Mouse (Mus musculus): ENCODE data around the gene Tcam1. TPM values are rescaled to one million over a fixed set of nuclear protein-coding genes. Genes with fewer than 3 reads are reported as not detected.

The Tcam1 gene
- polyA plus RNA-seq, 1 experiment from 2014 or later, result 0.41 TPM

DNA sequence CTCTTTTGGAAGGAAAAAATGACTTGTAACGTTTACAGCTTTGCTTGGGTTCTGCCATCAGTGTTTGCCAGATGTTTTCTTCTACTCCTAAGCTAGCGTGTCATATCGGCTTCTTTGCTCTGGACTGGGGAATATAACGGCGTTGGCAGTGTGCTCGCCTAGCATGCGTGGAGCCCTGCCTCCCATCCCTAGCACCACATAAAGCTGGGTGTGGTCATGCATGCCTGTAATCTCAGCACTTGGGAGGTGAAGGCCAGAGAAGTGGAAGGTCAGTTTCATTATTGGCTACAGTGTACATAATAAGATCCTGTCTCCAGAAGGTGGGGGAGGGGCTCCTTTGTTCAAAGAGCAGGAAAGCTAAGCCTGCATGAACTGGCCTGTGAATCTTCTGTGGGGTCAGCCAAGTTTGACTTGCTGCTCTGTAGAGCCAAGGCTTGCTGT, 1.5 kb upstream of the Tcam1 start:
- Histone ChIP-seq H3K4me1 (peaks cover 51% of the 10 kb centered on the region), H3K27ac (peak overlapping the region; percentile 97), H3K4me3 (no peak overlapping the region), H3K36me3 (0 out of 2 replicates have a peak, but pooled peaks cover 4% of the 10 kb centered on the region), H3K9me3 (no peaks in the 10 kb centered on the region), H3K9ac (no peak overlapping the region), H3K27me3 (no peaks in the 10 kb centered on the region), H3K4me2 (no peak overlapping the region)
- ATAC-seq (ENCODE audit: insufficient number of reproducible peaks, low FRiP score, low TSS enrichment, low read depth), result 0 out of 2 replicates have a peak, but pooled peaks have one; percentile 30
- WGBS, result 43% methylated on average over 7 of the region's 7 CpGs

DNA sequence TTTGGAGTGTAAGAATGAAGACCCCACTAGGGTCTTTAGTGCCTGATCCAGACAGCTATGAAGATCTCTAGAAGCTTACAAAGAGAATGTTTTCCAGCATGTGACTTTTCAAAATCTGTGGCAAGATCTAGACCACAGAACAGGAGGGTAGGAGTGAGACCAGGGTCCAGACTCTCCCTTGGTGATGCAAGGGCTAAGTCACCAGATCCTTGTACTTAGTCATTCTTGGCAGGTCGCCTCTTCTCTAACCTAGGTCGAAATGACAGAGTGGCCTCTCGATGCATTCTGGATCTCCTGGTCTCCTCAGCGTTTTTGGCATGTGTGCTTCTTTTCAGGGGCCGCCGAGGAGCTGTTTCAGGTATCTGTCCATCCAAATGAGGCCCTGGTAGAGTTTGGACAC, 6.0 kb downstream of the Tcam1 start:
- WGBS, result 79% methylated on average over 6 of the region's 6 CpGs
- Histone ChIP-seq H3K4me1 (peaks cover 14% of the 10 kb centered on the region), H3K9ac (no peak overlapping the region), H3K27me3 (no peaks in the 10 kb centered on the region), H3K4me2 (no peak overlapping the region), H3K36me3 (no peaks in the 10 kb centered on the region), H3K4me3 (no peak overlapping the region), H3K27ac (no peak overlapping the region), H3K9me3 (no peaks in the 10 kb centered on the region)
- ATAC-seq (ENCODE audit: insufficient number of reproducible peaks, low FRiP score, low TSS enrichment, low read depth), result no peak

DNA sequence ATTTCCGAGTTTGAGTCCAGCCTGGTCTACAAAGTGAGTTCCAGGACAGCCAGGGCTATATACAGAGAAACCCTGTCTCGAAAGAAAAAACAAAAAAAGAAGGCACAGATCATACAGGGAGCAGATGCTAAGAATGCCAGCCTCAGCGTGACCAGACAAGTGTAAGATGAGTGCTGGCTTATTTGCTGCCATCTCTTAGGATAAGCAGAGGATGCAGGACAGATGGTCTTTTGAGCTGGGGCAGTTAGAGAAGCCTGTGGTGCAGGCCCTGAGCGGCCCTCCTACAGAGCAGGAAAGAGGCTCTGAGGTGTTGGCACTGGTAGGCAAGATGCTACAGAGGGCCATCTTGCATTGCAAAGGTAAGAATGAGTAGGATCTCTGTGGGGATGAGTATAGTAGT, 6.9 kb downstream of the Tcam1 start:
- no peak overlapping the region for H3K27ac ChIP-seq
- H3K9me3 ChIP-seq, result no peaks in the 10 kb centered on the region
- no peak for ATAC-seq (ENCODE audit: insufficient number of reproducible peaks, low FRiP score, low TSS enrichment, low read depth)

DNA sequence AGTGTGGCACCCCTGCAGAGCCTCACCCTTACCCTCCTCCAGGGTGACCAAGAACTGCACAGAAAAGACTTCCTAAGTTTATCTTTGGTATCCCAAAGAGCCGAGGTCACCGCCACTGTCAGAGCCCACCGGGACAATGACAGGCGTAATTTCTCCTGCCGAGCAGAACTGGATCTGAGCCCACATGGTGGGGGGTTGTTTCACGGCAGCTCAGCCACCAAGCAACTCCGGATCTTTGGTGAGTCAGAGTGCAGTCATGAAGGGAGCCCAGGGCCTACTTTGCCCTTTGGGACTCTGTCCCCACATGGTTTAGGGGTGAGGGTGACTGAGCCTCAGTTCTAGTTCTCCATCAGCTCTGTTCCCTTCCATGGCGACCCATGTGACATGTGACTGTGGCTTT, 7.7 kb downstream of the Tcam1 start:
- 72% methylated on average over 8 of the region's 8 CpGs for WGBS
- H3K9ac ChIP-seq, result no peak overlapping the region
- H3K4me3 ChIP-seq, result no peak overlapping the region
- H3K4me1 ChIP-seq, result peaks cover 19% of the 10 kb centered on the region
- no peaks in the 10 kb centered on the region for H3K9me3 ChIP-seq
- H3K27ac ChIP-seq, result no peak overlapping the region
- no peak for ATAC-seq (ENCODE audit: insufficient number of reproducible peaks, low FRiP score, low TSS enrichment, low read depth)
- no peak overlapping the region for H3K4me2 ChIP-seq
- no peaks in the 10 kb centered on the region for H3K36me3 ChIP-seq
- H3K27me3 ChIP-seq, result no peaks in the 10 kb centered on the region

More for the DNA sequence above, 6.9 kb downstream of the Tcam1 start:
- WGBS, result 72% methylated on average over 4 of the region's 4 CpGs
- no peak overlapping the region for H3K4me2 ChIP-seq
- no peak overlapping the region for H3K4me3 ChIP-seq
- no peaks in the 10 kb centered on the region for H3K36me3 ChIP-seq
- H3K4me1 ChIP-seq, result peaks cover 19% of the 10 kb centered on the region
- H3K9ac ChIP-seq, result no peak overlapping the region
- no peaks in the 10 kb centered on the region for H3K27me3 ChIP-seq

DNA sequence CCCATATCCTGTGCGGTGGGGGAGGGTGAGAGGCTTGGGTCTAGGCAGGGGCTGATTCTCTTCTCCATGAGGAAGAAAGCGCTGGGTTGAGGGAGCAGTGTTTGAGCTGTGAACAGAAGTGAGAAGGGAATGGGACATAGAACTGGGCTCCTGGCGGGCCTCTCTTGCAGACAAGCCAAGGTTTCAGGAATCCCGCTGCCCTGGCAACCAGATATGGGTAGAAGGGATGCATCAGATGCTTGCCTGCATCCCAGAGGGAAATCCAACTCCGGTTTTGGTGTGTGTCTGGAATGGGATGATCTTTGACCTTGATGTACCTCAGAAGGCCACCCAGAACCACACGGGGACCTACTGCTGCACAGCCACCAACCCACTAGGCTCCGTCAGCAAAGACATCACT, 9.7 kb downstream of the Tcam1 start:
- 90% methylated on average over 7 of the region's 7 CpGs for WGBS
- Histone ChIP-seq H3K27me3 (no peaks in the 10 kb centered on the region), H3K36me3 (no peaks in the 10 kb centered on the region), H3K9ac (no peak overlapping the region), H3K9me3 (no peaks in the 10 kb centered on the region), H3K4me2 (no peak overlapping the region), H3K4me1 (peaks cover 19% of the 10 kb centered on the region), H3K4me3 (no peak overlapping the region), H3K27ac (peak overlapping the region; percentile 80)
- no peak for ATAC-seq (ENCODE audit: insufficient number of reproducible peaks, low FRiP score, low TSS enrichment, low read depth)

DNA sequence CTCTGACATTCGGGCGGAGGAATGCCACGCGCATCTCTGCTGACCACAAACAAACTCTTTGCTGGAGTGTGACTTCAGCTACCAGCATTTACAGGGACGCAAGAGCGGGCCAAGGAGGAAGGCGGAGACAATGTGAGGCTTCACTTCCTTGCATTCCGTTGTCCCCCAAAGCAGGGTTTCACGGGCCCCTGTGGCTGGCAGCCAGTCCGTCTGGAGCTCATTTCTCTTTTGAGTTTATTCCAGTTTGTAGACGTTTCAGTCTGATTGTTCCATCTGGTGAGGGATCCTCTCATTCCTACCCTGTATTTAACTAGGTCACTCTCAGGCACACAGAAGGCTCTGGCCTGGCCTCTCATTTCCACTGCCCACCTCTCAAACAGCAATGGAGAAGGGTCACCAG, 10.5 kb downstream of the Tcam1 start:
- ATAC-seq (ENCODE audit: insufficient number of reproducible peaks, low FRiP score, low TSS enrichment, low read depth), result no peak
- no peaks in the 10 kb centered on the region for H3K36me3 ChIP-seq
- no peak overlapping the region for H3K4me2 ChIP-seq
- H3K27me3 ChIP-seq, result no peaks in the 10 kb centered on the region
- H3K9ac ChIP-seq, result no peak overlapping the region
- H3K4me3 ChIP-seq, result no peak overlapping the region
- H3K9me3 ChIP-seq, result no peaks in the 10 kb centered on the region
- H3K4me1 ChIP-seq, result peaks cover 19% of the 10 kb centered on the region
- 31% methylated on average over 11 of the region's 11 CpGs for WGBS
- H3K27ac ChIP-seq, result peak overlapping the region; percentile 80

DNA sequence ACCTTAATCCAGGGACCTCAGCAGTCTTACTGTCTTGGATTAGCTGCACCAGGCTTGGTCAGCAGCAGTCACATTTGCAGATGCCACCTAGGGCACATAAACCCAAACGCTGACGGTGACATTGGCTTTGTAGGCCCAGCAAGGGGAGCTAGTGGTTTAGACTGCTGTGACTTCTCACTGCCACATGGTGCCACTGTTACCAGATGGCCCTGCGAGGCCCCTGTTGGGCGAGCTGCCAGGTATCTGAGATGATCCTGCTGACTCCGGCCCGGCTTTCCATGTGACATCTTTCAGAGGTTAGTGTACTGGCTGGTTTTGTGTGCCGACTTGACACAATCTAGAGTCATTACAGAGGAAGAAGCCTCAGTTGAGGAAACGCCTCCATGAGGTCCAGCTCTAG, 12.9 kb downstream of the Tcam1 start:
- Histone ChIP-seq H3K4me2 (no peak overlapping the region), H3K9me3 (no peaks in the 10 kb centered on the region), H3K4me3 (no peak overlapping the region), H3K27ac (no peak overlapping the region), H3K27me3 (no peaks in the 10 kb centered on the region), H3K9ac (no peak overlapping the region), H3K36me3 (no peaks in the 10 kb centered on the region), H3K4me1 (peaks cover 19% of the 10 kb centered on the region)
- WGBS, result 53% methylated on average over 8 of the region's 8 CpGs
- no peak for ATAC-seq (ENCODE audit: insufficient number of reproducible peaks, low FRiP score, low TSS enrichment, low read depth)

DNA sequence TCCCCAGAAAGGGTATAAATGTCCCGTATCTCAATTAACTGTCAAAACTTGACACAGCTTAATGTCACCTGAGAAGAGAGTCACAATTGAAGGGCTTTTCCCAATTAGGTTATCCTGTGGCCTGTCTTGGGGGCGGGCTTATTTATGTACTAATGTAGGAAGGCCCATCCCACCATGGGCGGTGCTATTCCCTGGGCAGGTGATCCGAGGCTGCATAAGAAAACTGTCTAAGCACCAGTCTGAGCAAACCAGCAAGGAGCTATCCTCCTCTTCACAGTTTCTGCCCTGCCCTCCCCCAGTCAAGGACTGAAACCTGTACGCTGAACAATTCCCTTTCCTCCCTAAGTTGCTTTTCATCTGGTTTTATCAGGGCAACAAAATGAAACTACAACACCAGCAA, 13.9 kb downstream of the Tcam1 start:
- Histone ChIP-seq H3K4me3 (no peak overlapping the region), H3K27me3 (no peaks in the 10 kb centered on the region), H3K9me3 (no peaks in the 10 kb centered on the region), H3K4me1 (peaks cover 19% of the 10 kb centered on the region), H3K27ac (no peak overlapping the region), H3K36me3 (no peaks in the 10 kb centered on the region), H3K4me2 (no peak overlapping the region), H3K9ac (no peak overlapping the region)
- no peak for ATAC-seq (ENCODE audit: insufficient number of reproducible peaks, low FRiP score, low TSS enrichment, low read depth)
- WGBS, result 86% methylated on average over 5 of the region's 5 CpGs

DNA sequence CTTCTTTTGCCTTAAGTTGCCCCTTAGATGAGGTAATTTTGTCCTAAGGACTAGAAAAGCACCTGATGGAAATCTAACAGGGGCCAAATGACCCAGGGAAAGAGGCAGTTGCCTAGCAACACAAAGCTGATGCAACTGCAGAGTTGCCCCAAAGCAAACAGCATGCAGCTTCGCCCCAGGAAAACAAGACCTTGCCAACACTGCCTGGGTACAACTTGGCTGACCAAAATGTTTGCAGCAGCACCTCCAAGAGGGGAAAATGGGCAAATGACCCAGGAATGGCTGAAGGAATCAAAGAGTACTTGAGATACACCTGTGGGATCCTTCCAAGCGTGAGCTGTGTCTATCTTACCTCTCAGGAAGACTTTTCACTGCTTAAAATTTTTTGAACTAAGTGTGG, 15.4 kb downstream of the Tcam1 start:
- peaks cover 11% of the 10 kb centered on the region; the same call in 1 of the 2 replicates for H3K4me1 ChIP-seq
- H3K27ac ChIP-seq, result no peak overlapping the region
- ATAC-seq (ENCODE audit: insufficient number of reproducible peaks, low FRiP score, low TSS enrichment, low read depth), result no peak
- no peak overlapping the region for H3K4me3 ChIP-seq
- H3K27me3 ChIP-seq, result no peaks in the 10 kb centered on the region
- H3K36me3 ChIP-seq, result no peaks in the 10 kb centered on the region
- 89% methylated on average over 2 of the region's 2 CpGs for WGBS
- H3K9me3 ChIP-seq, result no peaks in the 10 kb centered on the region
- no peak overlapping the region for H3K9ac ChIP-seq
- no peak overlapping the region for H3K4me2 ChIP-seq

DNA sequence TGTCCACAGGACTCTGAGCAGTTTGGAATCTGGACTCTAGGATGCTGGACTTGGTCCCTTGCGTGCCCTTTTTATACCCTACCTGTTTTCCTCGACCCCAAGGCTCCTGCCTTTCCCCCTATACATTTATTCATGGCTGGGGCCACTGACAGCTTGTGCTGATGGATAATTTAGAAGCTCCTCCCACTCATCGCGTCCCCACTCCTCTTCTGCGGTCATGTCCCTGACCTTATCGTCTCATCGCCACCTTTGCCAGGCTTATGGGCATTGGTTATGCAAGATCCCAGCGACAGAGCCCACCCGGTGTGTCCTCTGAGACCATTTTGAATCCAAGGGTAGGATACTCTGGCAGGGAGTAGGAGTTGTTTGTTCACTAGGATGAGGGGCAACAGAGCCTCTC, 25.3 kb downstream of the Tcam1 start, which contains the start of gene Gh:
Gene Gh, minus strand, starts transcription at position 101 of the 400 bp plus-strand sequence.
- Histone ChIP-seq H3K9me3 (no peaks in the 10 kb centered on the region), H3K36me3 (no peaks in the 10 kb centered on the region), H3K27ac (no peak within 1 kb of the TSS), H3K9ac (no peak within 1 kb of the TSS), H3K4me1 (no peaks in the 10 kb centered on the region), H3K4me3 (no peak within 1 kb of the TSS), H3K27me3 (no peaks in the 10 kb centered on the region), H3K4me2 (no peak within 1 kb of the TSS)
- WGBS, result 74% methylated on average over 9 of the region's 9 CpGs
- no peak for ATAC-seq (ENCODE audit: insufficient number of reproducible peaks, low FRiP score, low TSS enrichment, low read depth)

DNA sequence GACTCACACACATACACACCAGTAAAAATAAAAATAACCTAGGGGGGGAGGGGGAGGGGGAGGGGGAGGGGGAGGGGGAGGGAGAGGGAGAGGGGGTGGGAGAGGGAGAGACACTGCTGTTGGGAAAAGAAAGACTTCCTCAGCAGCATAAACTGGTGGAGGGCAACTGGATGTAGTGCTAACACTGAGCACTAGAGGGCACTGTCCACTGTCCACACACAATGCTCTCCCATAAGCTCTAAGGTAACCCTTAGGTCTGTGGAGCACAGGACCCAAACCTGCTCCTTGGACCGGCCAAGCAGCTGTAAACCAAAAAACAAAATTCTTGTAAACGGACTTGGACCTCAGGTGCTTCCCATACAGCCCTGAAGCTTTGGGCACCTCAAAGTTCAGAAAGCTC, 26.2 kb downstream of the Tcam1 start:
- ATAC-seq (ENCODE audit: insufficient number of reproducible peaks, low FRiP score, low TSS enrichment, low read depth), result no peak
- Histone ChIP-seq H3K27me3 (no peaks in the 10 kb centered on the region), H3K4me2 (no peak overlapping the region), H3K27ac (no peak overlapping the region), H3K9me3 (no peaks in the 10 kb centered on the region), H3K4me1 (no peaks in the 10 kb centered on the region), H3K36me3 (no peaks in the 10 kb centered on the region), H3K9ac (no peak overlapping the region), H3K4me3 (no peak overlapping the region)
- 10% methylated on average over 2 of the region's 2 CpGs for WGBS

DNA sequence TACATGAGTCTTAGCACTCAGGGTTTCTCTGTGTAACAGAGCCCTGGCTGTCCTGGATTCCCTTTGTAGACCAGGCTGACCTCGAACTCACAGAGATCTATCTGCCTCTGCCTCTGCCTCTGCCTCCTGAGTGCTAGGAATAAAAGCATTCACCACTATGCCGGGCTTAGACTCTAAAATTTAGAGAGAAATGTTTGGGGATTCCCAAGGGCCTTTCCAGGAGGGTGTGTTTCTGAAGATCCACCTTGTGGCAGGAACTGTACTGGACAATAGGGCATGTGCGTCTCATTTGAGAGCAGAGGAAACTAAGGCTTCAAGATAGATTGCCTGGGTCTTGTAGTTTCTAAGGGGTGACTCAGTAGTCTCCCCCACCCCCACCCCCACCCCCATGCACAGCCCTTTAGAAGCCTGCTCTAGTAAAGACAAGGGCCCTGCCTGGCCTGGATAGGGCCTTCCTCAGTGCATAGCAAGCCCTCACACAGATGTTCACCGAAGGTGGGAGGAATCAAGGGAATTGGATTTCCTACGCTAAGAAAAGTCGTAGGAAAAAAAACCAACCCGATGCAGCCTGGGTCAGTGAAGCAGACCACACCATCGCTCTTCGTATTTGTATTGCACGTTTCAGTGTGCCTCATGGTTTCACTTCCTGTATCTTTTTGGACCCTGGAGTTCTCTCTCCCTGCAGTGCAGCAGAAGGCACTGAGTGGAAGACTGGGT, 29.0 kb downstream of the Tcam1 start:
- 72% methylated on average over 10 of the region's 10 CpGs for WGBS
- no peak overlapping the region for H3K9ac ChIP-seq
- H3K27me3 ChIP-seq, result no peaks in the 10 kb centered on the region
- H3K36me3 ChIP-seq, result no peaks in the 10 kb centered on the region
- no peak overlapping the region for H3K4me2 ChIP-seq
- 0 out of 2 replicates have a peak, but pooled peaks cover 3% of the 10 kb centered on the region for H3K4me1 ChIP-seq
- no peak overlapping the region for H3K27ac ChIP-seq
- ATAC-seq (ENCODE audit: insufficient number of reproducible peaks, low FRiP score, low TSS enrichment, low read depth), result no peak
- no peaks in the 10 kb centered on the region for H3K9me3 ChIP-seq
- no peak overlapping the region for H3K4me3 ChIP-seq

DNA sequence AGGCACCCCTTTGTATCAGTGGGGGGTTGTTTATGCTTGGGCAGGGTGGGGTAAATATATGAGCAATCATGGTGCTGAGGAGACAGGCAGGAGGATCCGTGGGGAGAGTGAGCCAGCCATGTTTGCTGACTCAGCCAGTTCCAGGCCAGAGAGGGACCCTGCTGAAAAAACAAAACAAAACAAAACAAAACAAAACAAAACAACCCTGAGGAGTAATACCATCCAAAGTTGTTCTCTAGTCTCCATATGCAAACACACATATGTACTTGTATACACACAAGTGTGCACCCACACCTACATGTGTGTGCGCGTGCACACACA, 29.6 kb downstream of the Tcam1 start:
- Histone ChIP-seq H3K4me1 (0 out of 2 replicates have a peak, but pooled peaks cover 3% of the 10 kb centered on the region), H3K4me3 (no peak overlapping the region), H3K9ac (no peak overlapping the region), H3K9me3 (no peaks in the 10 kb centered on the region), H3K27ac (no peak overlapping the region), H3K4me2 (no peak overlapping the region), H3K27me3 (no peaks in the 10 kb centered on the region), H3K36me3 (no peaks in the 10 kb centered on the region)
- no peak for ATAC-seq (ENCODE audit: insufficient number of reproducible peaks, low FRiP score, low TSS enrichment, low read depth)
- 84% methylated on average over 3 of the region's 3 CpGs for WGBS
